Mouse (Mus musculus) granulocyte monocyte progenitor cell, adult 5-6 weeks (primary cell): ENCODE results near the gene Sprr2i. TPM values are rescaled to one million over a fixed set of nuclear protein-coding genes. Genes with fewer than 3 reads are reported as not detected.

ENCODE experiments used
- ATAC-seq: replicated peaks from 2 replicates; pipeline ENCODE4 v1.8.0; 2016; ENCODE audit warnings: mild to moderate bottlenecking, moderate TSS enrichment, inconsistent platforms; ENCODE audit not compliant: poor library complexity, severe bottlenecking
- total RNA-seq, 2 experiments: library from RNA; stranded (forward) in 1 of 2; stranded (reverse) in 1 of 2; fragments of 200-712, 200-1000 nt in 1 of 2; fragments of >200 nt in 1 of 2; fragmentation: Nextera tagmentation in 1 of 2; gene quantifications; 2 replicates each; pipeline ENCODE4 v1.2.3; 2014 to 2017

The Sprr2i gene
- total RNA-seq (2014; fragmentation: Nextera tagmentation) (not detected in 2 replicates), total RNA-seq (2017) (not detected in 2 replicates)

DNA sequence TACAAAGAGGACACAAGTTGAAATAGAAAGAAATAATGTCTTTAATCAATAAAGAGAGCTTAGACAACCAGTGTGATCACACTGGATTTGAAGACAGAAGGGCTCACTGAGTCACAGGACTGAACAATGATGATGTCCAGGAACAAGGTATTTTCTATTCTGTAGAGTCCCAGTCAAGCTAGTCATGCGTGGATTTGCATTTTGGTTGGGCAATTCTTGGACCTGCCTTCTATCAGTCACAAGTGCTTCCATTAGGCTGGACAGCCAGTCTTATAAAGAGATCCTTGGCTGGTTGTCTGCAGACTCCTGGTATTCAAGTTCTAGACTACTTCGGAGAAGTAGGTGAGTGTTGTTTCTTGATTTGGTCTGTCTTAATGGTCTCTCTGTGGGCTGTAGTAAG lies at the start of gene Sprr2i:
Gene Sprr2i (plus strand): TSS at position 301 of the 400 bp plus-strand sequence.
- ATAC-seq = no peak

DNA sequence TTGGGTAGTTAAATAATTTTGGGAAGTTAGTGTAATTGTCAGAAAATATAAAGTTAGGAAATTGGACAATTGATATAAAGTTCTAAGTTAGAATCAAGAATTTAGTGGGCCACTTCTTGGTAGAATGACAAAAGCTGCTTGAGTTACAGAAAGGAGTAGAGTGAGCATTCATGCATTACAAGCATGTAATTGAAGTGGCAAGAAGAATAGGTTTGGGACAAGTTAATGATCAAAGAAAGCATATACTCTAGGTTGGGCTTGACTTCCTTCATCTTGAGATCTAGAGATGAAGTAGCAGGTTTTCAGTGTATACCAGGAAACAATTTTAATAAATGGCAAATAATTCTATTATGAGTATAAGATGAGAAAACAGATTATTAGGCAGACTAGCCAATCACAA lies 46.2 kb upstream of the Sprr2i start:
- no peak for ATAC-seq

DNA sequence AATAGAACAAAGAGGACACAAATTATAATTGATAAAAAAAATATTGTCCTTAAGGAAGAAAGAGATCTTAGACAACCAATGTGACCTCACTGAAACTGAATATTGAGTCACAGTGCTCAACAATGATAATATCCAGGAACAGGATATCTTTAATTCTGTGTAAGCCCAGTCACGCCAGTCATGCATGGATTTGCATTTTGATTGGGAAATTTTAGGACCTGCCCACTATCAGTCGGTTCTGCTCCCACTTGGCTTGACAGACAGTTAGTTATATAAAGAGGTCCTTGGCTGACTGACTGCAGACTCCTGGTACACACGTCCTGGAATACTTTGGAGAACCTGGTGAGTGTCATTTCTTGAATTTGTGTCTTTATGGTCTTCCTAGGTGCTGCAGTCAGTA lies 42.9 kb upstream of the Sprr2i start, which contains the start of gene Sprr2f:
Gene Sprr2f (plus strand): TSS at position 301 of the 400 bp plus-strand sequence.
- ATAC-seq = no peak

DNA sequence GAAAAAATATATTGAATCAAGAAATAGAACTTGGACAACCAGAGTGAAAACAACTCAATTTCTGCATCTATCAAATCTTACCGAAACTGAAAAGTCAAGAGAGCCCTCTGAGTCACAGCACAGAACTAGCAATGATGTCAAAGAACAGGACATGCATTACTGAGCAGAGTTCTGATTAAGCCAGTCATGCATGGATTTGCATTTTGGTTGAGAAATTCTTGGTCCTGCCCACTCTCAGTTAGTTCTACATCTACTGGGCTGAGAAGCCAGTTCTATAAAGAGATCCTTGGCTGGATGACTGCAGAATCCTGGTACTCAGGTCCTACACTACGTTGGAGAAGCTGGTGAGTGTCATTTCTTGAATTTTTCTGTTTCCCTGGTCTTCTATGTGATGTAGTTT lies 34.2 kb upstream of the Sprr2i start:
- no peak for ATAC-seq

DNA sequence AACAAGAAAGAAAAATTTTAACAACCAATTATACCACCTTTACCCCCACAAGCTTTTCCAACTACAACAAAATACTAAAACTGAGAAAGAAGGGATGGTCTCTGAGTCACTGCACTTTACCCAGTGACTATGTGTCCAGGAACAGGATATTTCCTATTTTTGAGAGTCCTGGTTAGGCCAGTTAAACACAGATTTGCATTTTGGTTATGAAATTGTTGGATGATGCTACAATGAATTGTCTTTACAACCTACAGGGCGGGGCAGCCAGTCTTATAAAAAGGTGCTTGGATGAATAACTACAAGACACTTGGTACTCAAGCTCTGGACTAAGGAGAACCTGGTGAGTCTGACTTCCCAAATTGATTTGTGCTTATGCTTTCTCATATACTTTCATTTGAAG lies 22.4 kb upstream of the Sprr2i start, which contains the start of gene Sprr2h:
Gene Sprr2h (plus strand): TSS at position 301 of the 400 bp plus-strand sequence.
- ATAC-seq = no peak

DNA sequence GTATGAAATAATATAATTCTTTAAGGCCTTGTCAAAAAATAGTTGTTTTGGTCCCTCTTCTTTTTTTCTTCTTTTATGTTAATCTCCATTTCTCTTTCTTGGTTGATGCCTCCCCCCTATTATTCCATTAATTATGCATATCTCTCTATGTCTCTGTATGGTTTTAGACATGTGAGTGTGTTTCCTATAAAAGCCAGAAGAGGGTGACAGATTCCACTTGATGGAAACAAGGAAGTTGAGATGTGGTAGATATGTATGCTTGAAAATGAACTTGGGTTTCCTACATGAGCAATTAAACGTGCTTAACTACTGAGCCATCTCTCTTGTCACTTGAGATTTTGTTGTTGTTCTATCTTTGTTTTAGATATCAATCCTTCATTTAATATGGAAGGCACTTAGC lies 13.5 kb upstream of the Sprr2i start:
- no peak for ATAC-seq

DNA sequence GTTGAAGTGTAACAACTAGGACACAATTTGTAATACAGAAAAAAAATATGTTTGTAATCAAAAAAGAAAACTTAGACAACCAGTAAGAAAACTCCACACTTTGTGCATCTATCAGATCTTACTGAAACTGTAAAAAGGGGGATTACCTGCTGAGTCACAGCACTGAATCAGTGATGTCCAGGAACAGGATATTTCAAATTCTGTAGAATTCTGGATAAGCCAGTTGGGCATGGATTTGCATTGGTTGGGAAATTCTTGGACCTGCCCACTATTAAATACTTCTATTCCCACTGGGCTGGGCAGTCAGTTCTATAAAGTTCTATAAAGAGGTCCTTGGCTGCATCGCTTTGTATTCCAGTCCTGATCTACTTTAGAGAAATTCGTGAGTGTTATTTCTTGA lies 10.0 kb downstream of the Sprr2i start, which contains the start of gene Sprr2j-ps:
Gene Sprr2j-ps (plus strand): TSS at position 301 of the 400 bp plus-strand sequence.
- ATAC-seq = no peak

DNA sequence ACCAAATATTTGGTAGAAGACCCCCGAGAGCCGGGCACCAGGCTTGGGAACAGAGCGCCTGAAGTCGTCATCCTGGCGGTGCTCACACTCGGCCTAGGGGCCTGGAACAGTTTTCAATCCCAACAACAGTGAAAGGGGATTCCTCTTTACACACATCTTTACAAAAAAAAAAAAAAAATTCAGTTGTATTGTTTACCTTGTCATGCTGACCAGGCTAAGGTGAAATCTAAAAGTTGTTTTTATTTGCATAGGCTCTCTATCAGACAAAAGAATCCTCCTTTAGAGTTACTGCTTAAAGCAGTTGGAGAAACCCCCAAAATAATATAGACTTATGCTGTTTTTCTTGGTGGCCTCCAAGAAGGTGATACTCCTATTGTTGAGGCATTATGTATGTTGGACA lies 21.5 kb downstream of the Sprr2i start, which contains the start of gene Gm9774:
Gene Gm9774 (minus strand): TSS at position 101 of the 400 bp plus-strand sequence.
- ATAC-seq = no peak

DNA sequence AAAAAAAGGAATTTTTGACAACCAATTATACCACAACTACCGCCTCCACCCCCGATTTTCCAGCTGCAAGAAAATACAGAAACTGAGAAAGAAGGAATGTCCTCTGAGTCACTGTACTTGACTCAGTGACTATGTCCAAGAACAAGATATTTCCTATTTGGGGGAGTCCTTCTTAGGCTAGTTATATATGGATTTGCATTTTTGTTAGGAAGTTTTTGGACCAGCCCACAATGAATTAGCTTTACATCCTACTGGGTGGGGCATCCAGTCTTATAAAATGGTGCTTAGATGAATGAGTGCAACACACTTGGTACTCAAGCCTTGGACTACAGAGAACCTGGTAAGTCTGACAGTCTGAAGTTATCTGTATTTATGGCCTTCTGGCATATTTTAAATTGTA lies 24.5 kb downstream of the Sprr2i start, which contains the start of gene Sprr2k:
Gene Sprr2k (plus strand): TSS at position 301 of the 400 bp plus-strand sequence.
- no peak for ATAC-seq

DNA sequence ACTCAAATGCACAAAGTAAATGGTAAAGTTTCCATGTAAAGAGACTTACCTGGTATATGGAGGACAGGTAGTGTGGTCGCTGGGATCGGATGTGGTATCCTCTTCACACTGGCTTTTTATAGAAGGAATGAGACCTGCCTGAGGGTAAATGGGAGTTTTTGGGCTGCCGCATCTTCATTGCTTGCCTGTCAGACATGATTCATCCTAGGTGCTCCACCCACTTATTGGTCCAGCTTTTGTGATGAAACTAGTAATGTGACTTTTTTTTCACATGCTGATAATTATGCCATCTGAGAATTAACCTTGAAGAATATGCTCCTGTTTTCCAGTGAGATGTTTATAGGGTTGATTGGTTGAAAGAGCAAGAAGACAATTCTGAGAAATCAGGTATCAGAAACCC lies 30.9 kb downstream of the Sprr2i start, which contains the start of gene Sprr1b:
Gene Sprr1b (minus strand): TSS at position 101 of the 400 bp plus-strand sequence.
- ATAC-seq = no peak

DNA sequence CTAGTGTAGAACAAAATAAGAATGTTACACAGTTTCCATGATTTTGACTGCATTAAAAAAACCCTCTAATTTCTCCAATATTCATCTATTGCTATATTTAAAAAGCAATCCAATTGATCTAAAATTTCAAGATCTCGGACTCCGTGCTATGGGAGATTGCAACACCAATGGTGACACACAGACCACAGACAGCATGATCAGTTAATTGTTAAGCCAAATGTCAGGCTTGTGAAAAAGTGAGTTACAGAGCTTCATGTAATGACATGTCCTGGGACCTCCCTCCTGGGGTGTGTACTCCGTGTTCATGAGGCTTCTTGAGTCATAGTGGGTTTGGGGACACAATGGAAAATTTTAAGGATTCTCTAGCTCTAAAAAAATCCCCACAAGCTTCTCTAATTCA lies 32.4 kb downstream of the Sprr2i start:
- ATAC-seq = no peak

DNA sequence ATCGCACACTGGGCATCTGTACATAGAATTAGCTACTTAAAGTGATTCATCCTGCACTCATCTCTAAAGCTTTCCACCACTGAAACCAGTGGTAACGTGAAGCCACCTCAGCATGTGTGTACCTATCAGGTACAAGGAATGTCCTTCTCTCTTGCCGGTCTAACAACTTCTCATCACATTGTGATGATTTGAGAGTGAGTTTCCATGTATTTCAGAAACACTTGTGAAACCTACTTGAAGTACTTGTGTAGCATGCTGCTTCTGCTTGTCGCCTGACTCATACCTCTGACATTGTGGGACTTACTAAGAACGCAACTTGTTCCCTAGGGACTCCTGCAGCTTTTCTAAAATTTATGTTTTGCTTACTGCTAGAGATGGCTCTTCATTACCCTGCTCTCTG lies 47.4 kb downstream of the Sprr2i start:
- ATAC-seq = no peak

DNA sequence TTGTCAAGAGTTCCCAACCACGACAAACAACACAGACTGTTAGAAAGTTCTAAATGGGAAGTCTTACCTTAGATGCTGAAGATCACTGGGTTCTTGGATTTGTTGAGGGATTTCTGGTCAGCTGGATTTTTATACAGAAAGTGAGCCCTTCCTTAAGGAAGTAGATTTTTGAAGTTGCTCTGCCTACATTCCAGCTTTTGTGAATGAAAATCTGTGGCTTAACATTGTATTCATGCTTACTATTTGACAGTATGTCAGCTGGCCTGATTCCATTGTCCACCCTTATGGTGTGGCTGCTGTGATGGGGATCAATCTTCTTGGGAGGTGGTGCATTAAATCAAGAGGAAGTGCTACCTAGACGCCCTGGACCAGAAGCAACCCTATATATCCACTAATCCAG lies 50.8 kb downstream of the Sprr2i start, which contains the start of gene Sprr3:
Gene Sprr3 (minus strand): TSS at position 101 of the 400 bp plus-strand sequence.
- ATAC-seq = no peak

Other genes starting within 250 kb of the Sprr2i start
- not detected in 2 replicates for gene Sprr2a1, start 192.2 kb upstream of the Sprr2i start, total RNA-seq (2014; fragmentation: Nextera tagmentation)
- not detected in 2 replicates for gene Sprr2a1, start 192.2 kb upstream of the Sprr2i start, total RNA-seq (2017)
- not detected in 2 replicates for gene Sprr2a2, start 192.1 kb upstream of the Sprr2i start, total RNA-seq (2014; fragmentation: Nextera tagmentation)
- gene Sprr2a2, start 192.1 kb upstream of the Sprr2i start, total RNA-seq (2017) = not detected in 2 replicates
- not detected in 2 replicates for gene Sprr2a3, start 122.6 kb upstream of the Sprr2i start, total RNA-seq (2014; fragmentation: Nextera tagmentation)
- not detected in 2 replicates for gene Sprr2a3, start 122.6 kb upstream of the Sprr2i start, total RNA-seq (2017)
- gene Sprr2b, start 91.4 kb upstream of the Sprr2i start, total RNA-seq (2014; fragmentation: Nextera tagmentation) = not detected in 2 replicates
- not detected in 2 replicates for gene Sprr2b, start 91.4 kb upstream of the Sprr2i start, total RNA-seq (2017)
- not detected in 2 replicates for gene Sprr2d, start 68.9 kb upstream of the Sprr2i start, total RNA-seq (2014; fragmentation: Nextera tagmentation)
- gene Sprr2d, start 68.9 kb upstream of the Sprr2i start, total RNA-seq (2017) = not detected in 2 replicates
- gene Sprr2e, start 55.8 kb upstream of the Sprr2i start, total RNA-seq (2014; fragmentation: Nextera tagmentation) = not detected in 2 replicates
- not detected in 2 replicates for gene Sprr2e, start 55.8 kb upstream of the Sprr2i start, total RNA-seq (2017)
- gene Sprr2f, start 42.8 kb upstream of the Sprr2i start, total RNA-seq (2014; fragmentation: Nextera tagmentation) = not detected in 2 replicates
- gene Sprr2f, start 42.8 kb upstream of the Sprr2i start, total RNA-seq (2017) = not detected in 2 replicates
- gene Sprr2h, start 22.3 kb upstream of the Sprr2i start, total RNA-seq (2014; fragmentation: Nextera tagmentation) = not detected in 2 replicates
- not detected in 2 replicates for gene Sprr2h, start 22.3 kb upstream of the Sprr2i start, total RNA-seq (2017)
- not detected in 2 replicates for gene Sprr2j-ps, start 10.1 kb downstream of the Sprr2i start, total RNA-seq (2014; fragmentation: Nextera tagmentation)
- not detected in 2 replicates for gene Sprr2j-ps, start 10.1 kb downstream of the Sprr2i start, total RNA-seq (2017)
- gene Gm9774, start 21.4 kb downstream of the Sprr2i start, total RNA-seq (2014; fragmentation: Nextera tagmentation) = 5.2 and 10.9 TPM in 2 replicates
- gene Gm9774, start 21.4 kb downstream of the Sprr2i start, total RNA-seq (2017) = 1.2 TPM in 2 replicates
- gene Sprr2k, start 24.6 kb downstream of the Sprr2i start, total RNA-seq (2014; fragmentation: Nextera tagmentation) = not detected in 2 replicates
- not detected in 2 replicates for gene Sprr2k, start 24.6 kb downstream of the Sprr2i start, total RNA-seq (2017)
- not detected in 2 replicates for gene Sprr1b, start 30.8 kb downstream of the Sprr2i start, total RNA-seq (2014; fragmentation: Nextera tagmentation)
- gene Sprr1b, start 30.8 kb downstream of the Sprr2i start, total RNA-seq (2017) = not detected in 2 replicates
- not detected in 2 replicates for gene Sprr3, start 50.7 kb downstream of the Sprr2i start, total RNA-seq (2014; fragmentation: Nextera tagmentation)
- not detected in 2 replicates for gene Sprr3, start 50.7 kb downstream of the Sprr2i start, total RNA-seq (2017)
- gene Sprr1a, start 77.9 kb downstream of the Sprr2i start, total RNA-seq (2014; fragmentation: Nextera tagmentation) = not detected in 2 replicates
- not detected in 2 replicates for gene Sprr1a, start 77.9 kb downstream of the Sprr2i start, total RNA-seq (2017)
- gene Sprr4, start 92.5 kb downstream of the Sprr2i start, total RNA-seq (2014; fragmentation: Nextera tagmentation) = not detected in 2 replicates
- not detected in 2 replicates for gene Sprr4, start 92.5 kb downstream of the Sprr2i start, total RNA-seq (2017)
- not detected in 2 replicates for gene 2310046K23Rik, start 126.5 kb downstream of the Sprr2i start, total RNA-seq (2014; fragmentation: Nextera tagmentation)
- gene 2310046K23Rik, start 126.5 kb downstream of the Sprr2i start, total RNA-seq (2017) = not detected in 2 replicates
- gene Ivl, start 165.7 kb downstream of the Sprr2i start, total RNA-seq (2014; fragmentation: Nextera tagmentation) = not detected in 2 replicates
- gene Ivl, start 165.7 kb downstream of the Sprr2i start, total RNA-seq (2017) = not detected in 2 replicates
- not detected in 2 replicates for gene Smcp, start 181.0 kb downstream of the Sprr2i start, total RNA-seq (2014; fragmentation: Nextera tagmentation)
- not detected in 2 replicates for gene Smcp, start 181.0 kb downstream of the Sprr2i start, total RNA-seq (2017)
- gene 2210017I01Rik, start 199.5 kb downstream of the Sprr2i start, total RNA-seq (2014; fragmentation: Nextera tagmentation) = not detected in 2 replicates
- gene 2210017I01Rik, start 199.5 kb downstream of the Sprr2i start, total RNA-seq (2017) = not detected in 2 replicates
- not detected in 2 replicates for gene Lce6a, start 213.7 kb downstream of the Sprr2i start, total RNA-seq (2014; fragmentation: Nextera tagmentation)
- not detected in 2 replicates for gene Lce6a, start 213.7 kb downstream of the Sprr2i start, total RNA-seq (2017)
- not detected in 2 replicates for gene Lce1a1, start 240.3 kb downstream of the Sprr2i start, total RNA-seq (2014; fragmentation: Nextera tagmentation)
- not detected in 2 replicates for gene Lce1a1, start 240.3 kb downstream of the Sprr2i start, total RNA-seq (2017)
- not detected in 2 replicates for gene Lce1b, start 248.9 kb downstream of the Sprr2i start, total RNA-seq (2014; fragmentation: Nextera tagmentation)
- not detected in 2 replicates for gene Lce1b, start 248.9 kb downstream of the Sprr2i start, total RNA-seq (2017)